Mouse (Mus musculus) embryonic facial prominence, embryonic 13.5 days (tissue): ENCODE results near the gene Ptges2. TPM values are rescaled to one million over a fixed set of nuclear protein-coding genes. Genes with fewer than 3 reads are reported as not detected.
"Not testable (repeated sequence)": the region's sequence is repeated elsewhere in the genome, so short reads cannot be mapped to it uniquely, and the experiment has no call there.

ENCODE experiments used
- ATAC-seq: fragments of 200-750 bp; cut with Nextera tagmentation; 2 replicates; pipeline ENCODE4 v1.8.0; 2017; ENCODE audit warnings: low read depth; ENCODE audit not compliant: insufficient number of reproducible peaks, insufficient read depth, low FRiP score, low TSS enrichment
- H3K27ac ChIP-seq: fragments of 300-500 bp; sonication (generic); 2 replicates; pipeline ENCODE4 v1.5.1; 2015; ENCODE audit warnings: moderate library complexity, mild to moderate bottlenecking, inconsistent platforms
- H3K27me3 ChIP-seq: fragments of 300-500 bp; sonication (generic); 2 replicates; pipeline ENCODE4 v1.6.1; 2015; ENCODE audit warnings: mild to moderate bottlenecking, inconsistent platforms
- H3K36me3 ChIP-seq: fragments of 300-500 bp; sonication (generic); 2 replicates; pipeline ENCODE4 v1.6.1; 2015; ENCODE audit warnings: mild to moderate bottlenecking, inconsistent platforms
- H3K4me1 ChIP-seq: fragments of 300-500 bp; sonication (generic); 2 replicates; pipeline ENCODE4 v1.6.1; 2015; ENCODE audit warnings: inconsistent platforms
- H3K4me2 ChIP-seq: fragments of 300-500 bp; sonication (generic); 2 replicates; pipeline ENCODE4 v1.6.1; 2015; ENCODE audit warnings: moderate library complexity, mild to moderate bottlenecking, inconsistent platforms
- H3K4me3 ChIP-seq: fragments of 300-500 bp; sonication (generic); 2 replicates; pipeline ENCODE4 v1.5.1; 2015; ENCODE audit warnings: mild to moderate bottlenecking, inconsistent platforms
- H3K9ac ChIP-seq: fragments of 300-500 bp; sonication (generic); 2 replicates; pipeline ENCODE4 v1.6.1; 2015; ENCODE audit warnings: mild to moderate bottlenecking, inconsistent platforms
- H3K9me3 ChIP-seq: fragments of 300-500 bp; sonication (generic); 2 replicates; pipeline ENCODE4 v1.6.1; 2016; ENCODE audit warnings: inconsistent platforms
- WGBS: fragments of 180-500 bp; shearing (Covaris S2); methylation state at CpG from one replicate; pipeline ENCODE4 v1.1.7; 2015; ENCODE audit warnings: mixed read lengths; 5-methylcytosine and 5-hydroxymethylcytosine counted together
- polyA plus RNA-seq: library from polyadenylated mRNA; unstranded; fragments of >200 nt; fragmentation: Nextera tagmentation; extraction: Ambion mirVana; gene quantifications from 2 replicates; pipeline ENCODE4 v1.2.1, GENCODE M21; 2015

The Ptges2 gene
- polyA plus RNA-seq, 1 experiment from 2014 or later = 30.4 TPM

GRCm38 (mm10) chr2:32356216-32356615 is 39.5 kb upstream of the Ptges2 start:
- Histone ChIP-seq H3K9ac (no peak overlapping the region), H3K27ac (no peak overlapping the region), H3K4me2 (no peak overlapping the region), H3K27me3 (peaks cover under 1% of the 10 kb centered on the region), H3K4me3 (no peak overlapping the region), H3K9me3 (no peaks in the 10 kb centered on the region), H3K36me3 (no peaks in the 10 kb centered on the region), H3K4me1 (peaks cover 23% of the 10 kb centered on the region)
- WGBS = 71% methylated on average over 10 of the region's 10 CpGs
- no peak for ATAC-seq

GRCm38 (mm10) chr2:32357710-32358109 is 38.0 kb upstream of the Ptges2 start:
- peaks cover 22% of the 10 kb centered on the region for H3K4me1 ChIP-seq
- no peak overlapping the region for H3K4me2 ChIP-seq

GRCm38 (mm10) chr2:32358381-32358780 is 37.3 kb upstream of the Ptges2 start:
- WGBS = 72% methylated on average over 10 of the region's 10 CpGs
- Histone ChIP-seq H3K9ac (peak overlapping the region; percentile 44; the same call in 1 of the 2 replicates), H3K9me3 (no peaks in the 10 kb centered on the region)

More at GRCm38 (mm10) chr2:32357710-32358109, 38.0 kb upstream of the Ptges2 start:
- WGBS = 85% methylated on average over 3 of the region's 3 CpGs
- Histone ChIP-seq H3K36me3 (no peaks in the 10 kb centered on the region), H3K27ac (no peak overlapping the region), H3K9ac (0 out of 2 replicates have a peak overlapping the region, but pooled peaks have one; percentile 21), H3K9me3 (no peaks in the 10 kb centered on the region), H3K27me3 (peaks cover 9% of the 10 kb centered on the region), H3K4me3 (no peak overlapping the region)
- no peak for ATAC-seq

GRCm38 (mm10) chr2:32360741-32361140 is 35.0 kb upstream of the Ptges2 start:
- Histone ChIP-seq H3K4me3 (peak overlapping the region; percentile 38), H3K9ac (peak overlapping the region; percentile 66; the same call in 1 of the 2 replicates), H3K27ac (no peak overlapping the region), H3K4me2 (peak overlapping the region; percentile 73), H3K36me3 (peaks cover 16% of the 10 kb centered on the region), H3K9me3 (no peaks in the 10 kb centered on the region), H3K27me3 (peaks cover 9% of the 10 kb centered on the region), H3K4me1 (peaks cover 26% of the 10 kb centered on the region)
- WGBS = 4% methylated on average over 14 of the region's 14 CpGs
- ATAC-seq = no peak

More at GRCm38 (mm10) chr2:32358381-32358780, 37.3 kb upstream of the Ptges2 start:
- Histone ChIP-seq H3K36me3 (no peaks in the 10 kb centered on the region), H3K4me2 (no peak overlapping the region), H3K4me3 (no peak overlapping the region), H3K27me3 (peaks cover 9% of the 10 kb centered on the region), H3K4me1 (peaks cover 21% of the 10 kb centered on the region), H3K27ac (no peak overlapping the region)
- ATAC-seq = no peak

GRCm38 (mm10) chr2:32361437-32361836 is 34.3 kb upstream of the Ptges2 start:
- Histone ChIP-seq H3K9me3 (no peaks in the 10 kb centered on the region), H3K36me3 (peaks cover 21% of the 10 kb centered on the region), H3K9ac (peak overlapping the region; percentile 66), H3K4me3 (peak overlapping the region; percentile 38), H3K4me1 (peaks cover 26% of the 10 kb centered on the region), H3K27me3 (peaks cover 9% of the 10 kb centered on the region), H3K4me2 (peak overlapping the region; percentile 73), H3K27ac (no peak overlapping the region)
- WGBS = 1% methylated on average over 24 of the region's 24 CpGs
- peak; percentile 66; the same call in 1 of the 2 replicates for ATAC-seq

GRCm38 (mm10) chr2:32362274-32362673 is 33.4 kb upstream of the Ptges2 start:
- peaks cover 29% of the 10 kb centered on the region for H3K36me3 ChIP-seq
- H3K4me3 ChIP-seq = peak overlapping the region; percentile 86
- not testable (repeated sequence) for ATAC-seq, H3K9me3 ChIP-seq, H3K27me3 ChIP-seq
- peak overlapping the region; percentile 77 for H3K4me2 ChIP-seq
- peak overlapping the region; percentile 89; the same call in 1 of the 2 replicates for H3K27ac ChIP-seq
- peaks cover 26% of the 10 kb centered on the region for H3K4me1 ChIP-seq
- 34% methylated on average over 5 of the region's 5 CpGs for WGBS
- peak overlapping the region; percentile 92 for H3K9ac ChIP-seq

GRCm38 (mm10) chr2:32362817-32363340 is 32.8 kb upstream of the Ptges2 start:
- ATAC-seq = peak; percentile 53; the same call in 1 of the 2 replicates
- peaks cover 36% of the 10 kb centered on the region for H3K36me3 ChIP-seq
- no peaks in the 10 kb centered on the region for H3K9me3 ChIP-seq
- peak overlapping the region; percentile 89 for H3K27ac ChIP-seq
- H3K27me3 ChIP-seq = peaks cover 9% of the 10 kb centered on the region
- WGBS = under 1% methylated on average over 48 of the region's 53 CpGs
- H3K4me2 ChIP-seq = peak overlapping the region; percentile 77
- peaks cover 26% of the 10 kb centered on the region for H3K4me1 ChIP-seq
- peak overlapping the region; percentile 92 for H3K9ac ChIP-seq
- peak overlapping the region; percentile 86 for H3K4me3 ChIP-seq

GRCm38 (mm10) chr2:32363376-32364106 is 32.2 kb upstream of the Ptges2 start:
- ATAC-seq = 0 out of 2 replicates have a peak, but pooled peaks have one; percentile 3
- Histone ChIP-seq H3K36me3 (peaks cover 41% of the 10 kb centered on the region), H3K4me2 (peak overlapping the region; percentile 77), H3K27ac (peak overlapping the region; percentile 89), H3K4me1 (peaks cover 26% of the 10 kb centered on the region), H3K9me3 (no peaks in the 10 kb centered on the region), H3K4me3 (peak overlapping the region; percentile 86), H3K9ac (peak overlapping the region; percentile 92), H3K27me3 (peaks cover 9% of the 10 kb centered on the region)
- WGBS = 5% methylated on average over 19 of the region's 19 CpGs

GRCm38 (mm10) chr2:32364121-32364520 is 31.6 kb upstream of the Ptges2 start:
- peaks cover 26% of the 10 kb centered on the region for H3K4me1 ChIP-seq
- H3K36me3 ChIP-seq = peaks cover 43% of the 10 kb centered on the region
- WGBS = 85% methylated on average over 8 of the region's 8 CpGs
- no peak for ATAC-seq
- peak overlapping the region; percentile 92 for H3K9ac ChIP-seq
- no peak overlapping the region for H3K27ac ChIP-seq
- H3K27me3 ChIP-seq = peaks cover 9% of the 10 kb centered on the region
- no peaks in the 10 kb centered on the region for H3K9me3 ChIP-seq
- H3K4me3 ChIP-seq = peak overlapping the region; percentile 86
- H3K4me2 ChIP-seq = peak overlapping the region; percentile 77

GRCm38 (mm10) chr2:32367315-32367714 is 28.4 kb upstream of the Ptges2 start:
- ATAC-seq = no peak
- Histone ChIP-seq H3K9ac (no peak overlapping the region), H3K27ac (no peak overlapping the region), H3K36me3 (peaks cover 75% of the 10 kb centered on the region), H3K4me1 (peaks cover 11% of the 10 kb centered on the region), H3K27me3 (no peaks in the 10 kb centered on the region), H3K4me3 (no peak overlapping the region), H3K9me3 (no peaks in the 10 kb centered on the region), H3K4me2 (no peak overlapping the region)
- WGBS = 95% methylated on average over 5 of the region's 5 CpGs

- no peak overlapping the region for H3K4me2 ChIP-seq
- 79% methylated on average over 10 of the region's 10 CpGs for WGBS
- no peak overlapping the region for H3K27ac ChIP-seq
- H3K27me3 ChIP-seq = no peaks in the 10 kb centered on the region
- H3K36me3 ChIP-seq = peaks cover 96% of the 10 kb centered on the region
- no peak overlapping the region for H3K4me3 ChIP-seq
- no peaks in the 10 kb centered on the region for H3K9me3 ChIP-seq
- H3K4me1 ChIP-seq = no peaks in the 10 kb centered on the region
- no peak overlapping the region; the same call in 1 of the 2 replicates for H3K9ac ChIP-seq
- ATAC-seq = no peak
These were observed 21.5 kb upstream of the Ptges2 start for GRCm38 (mm10) chr2:32374191-32374590.
